In the genomic region with DNA sequence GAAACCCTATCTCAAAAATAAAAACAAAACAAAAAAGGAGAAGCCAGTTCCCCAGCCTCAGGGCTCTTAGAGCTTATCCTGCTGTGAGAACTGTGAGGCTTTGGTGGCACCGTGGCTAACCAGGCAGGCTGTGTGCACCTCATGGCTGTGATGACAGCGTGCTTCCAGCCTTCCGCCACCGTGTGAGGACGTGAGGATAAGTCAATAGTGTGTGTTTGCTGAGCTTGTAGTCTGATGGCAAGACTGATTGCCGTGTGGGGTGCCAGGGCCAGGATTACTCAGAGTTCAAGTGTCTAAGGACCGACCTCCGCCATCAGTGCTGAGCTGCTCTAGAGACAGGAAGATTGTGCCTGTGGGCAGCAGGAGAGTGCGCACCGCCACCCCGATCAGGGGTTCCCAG, we compare ENCODE assay signal across 1 mouse cellular context.
TF ChIP-seq lines count a peak whose summit lies in the region.

No protein-coding gene starts in this region.

TF ChIP-seq in MEL, 35 proteins besides CTCF, POLR2A, EP300 and RAD21:
- no peak; the same call in 1 of the 2 replicates for TF ChIP-seq MAX (IDR thresholded peaks at IDR 0.05; ENCODE audit: low read length)
- no peak for TF ChIP-seq HCFC1 (IDR thresholded peaks at IDR 0.05; ENCODE audit: low read depth, low read length)
- no peak for TF ChIP-seq MAFK (IDR thresholded peaks at IDR 0.05; ENCODE audit: borderline replicate concordance, low read depth, low read length)
- no peak for TF ChIP-seq JUND (IDR thresholded peaks at IDR 0.05; ENCODE audit: low read depth, low read length)
- TF ChIP-seq MXI1 (IDR thresholded peaks at IDR 0.05; ENCODE audit: low read depth, low read length), result no peak
- no peak for TF ChIP-seq UBTF (IDR thresholded peaks at IDR 0.05; ENCODE audit: borderline replicate concordance, insufficient read depth, low read depth, low read length)
- no peak for TF ChIP-seq USF1 (IDR thresholded peaks at IDR 0.05; ENCODE audit: low read depth, low read length)
- no peak for TF ChIP-seq ETS1 (IDR thresholded peaks at IDR 0.05; ENCODE audit: low read depth, low read length)
- TF ChIP-seq E2F4 (IDR thresholded peaks at IDR 0.05; ENCODE audit: borderline replicate concordance, low read depth, low read length), result no peak
- no peak for TF ChIP-seq TCF12 (IDR thresholded peaks at IDR 0.05; ENCODE audit: low read depth, low read length)
- TF ChIP-seq ZNF384 (IDR thresholded peaks at IDR 0.05; ENCODE audit: low read depth, low read length), result no peak
- TF ChIP-seq GABPA (IDR thresholded peaks at IDR 0.05; ENCODE audit: low read depth, low read length), result no peak
- no peak for TF ChIP-seq MEF2A (IDR thresholded peaks at IDR 0.05; ENCODE audit: extremely low read depth, insufficient replicate concordance, low read depth, low read length, poor library complexity, severe bottlenecking)
- TF ChIP-seq SMC3 (IDR thresholded peaks at IDR 0.05; ENCODE audit: low read depth, low read length), result no peak
- TF ChIP-seq CHD1 (IDR thresholded peaks at IDR 0.05; ENCODE audit: low read depth, low read length), result no peak
- no peak for TF ChIP-seq TAL1 (IDR thresholded peaks at IDR 0.05; ENCODE audit: low read length)
- no peak for TF ChIP-seq ZMIZ1 (IDR thresholded peaks at IDR 0.05; ENCODE audit: low read depth, low read length)
- TF ChIP-seq ZC3H11A (IDR thresholded peaks at IDR 0.05; ENCODE audit: low read depth, low read length), result no peak
- TF ChIP-seq POLR2AphosphoS5 (IDR thresholded peaks at IDR 0.05; ENCODE audit: borderline replicate concordance, low read depth, low read length), result no peak
